Mouse (Mus musculus) limb, embryonic 14.5 days (tissue): ENCODE data around the gene Amfr. TPM values are rescaled to one million over a fixed set of nuclear protein-coding genes. Genes with fewer than 3 reads are reported as not detected.

Experiments
- ATAC-seq: fragments of 200-750 bp; cut with Nextera tagmentation; 2 replicates; pipeline ENCODE4 v1.8.0; 2017; ENCODE audit warnings: low read depth, moderate number of reproducible peaks, moderate TSS enrichment; ENCODE audit not compliant: low FRiP score
- DNase-seq: peaks from one replicate; pipeline ENCODE4 v3.0.0-alpha.2; 2015; ENCODE audit warnings: low spot score
- H3K27ac ChIP-seq: fragments of 300-500 bp; sonication (generic); replicated peaks from 2 replicates; pipeline ENCODE4 v1.5.1; 2014; ENCODE audit warnings: low read depth, mild to moderate bottlenecking, low read length, moderate library complexity, mixed read lengths
- H3K27me3 ChIP-seq: fragments of 300-500 bp; sonication (generic); 2 replicates; pipeline ENCODE4 v1.6.1; 2014; ENCODE audit warnings: low read length, mixed read lengths; ENCODE audit not compliant: control insufficient read depth, insufficient read depth
- H3K36me3 ChIP-seq: fragments of 300-500 bp; sonication (generic); 2 replicates; pipeline ENCODE4 v1.6.1; 2014; ENCODE audit warnings: mild to moderate bottlenecking, low read length, moderate library complexity, mixed read lengths; ENCODE audit not compliant: control insufficient read depth, insufficient read depth
- H3K4me1 ChIP-seq: fragments of 300-500 bp; sonication (generic); 2 replicates; pipeline ENCODE4 v1.6.1; 2014; ENCODE audit warnings: antibody characterized with exemption, low read length, mixed read lengths; ENCODE audit not compliant: control insufficient read depth, insufficient read depth
- H3K4me2 ChIP-seq: fragments of 300-500 bp; sonication (generic); replicated peaks from 2 replicates; pipeline ENCODE4 v1.6.1; 2014; ENCODE audit warnings: low read depth, mild to moderate bottlenecking, low read length, moderate library complexity; ENCODE audit not compliant: severe bottlenecking
- H3K4me3 ChIP-seq: fragments of 300-500 bp; sonication (generic); replicated peaks from 2 replicates; pipeline ENCODE4 v1.5.1; 2014; ENCODE audit warnings: low read length
- H3K9ac ChIP-seq: fragments of 300-500 bp; sonication (generic); 2 replicates; pipeline ENCODE4 v1.6.1; 2014; ENCODE audit warnings: mild to moderate bottlenecking, low read depth, low read length, moderate library complexity; ENCODE audit not compliant: severe bottlenecking
- H3K9me3 ChIP-seq: fragments of 300-500 bp; sonication (generic); 2 replicates; pipeline ENCODE4 v1.6.1; 2016; ENCODE audit warnings: low read length; ENCODE audit not compliant: control insufficient read depth
- POLR2A ChIP-seq: fragments of 200-500 bp; IDR thresholded peaks from 2 replicates; pipeline ENCODE4 v1.8.0; 2012; ENCODE audit warnings: inconsistent platforms, mild to moderate bottlenecking, moderate library complexity, borderline replicate concordance; ENCODE audit not compliant: insufficient read depth, insufficient read length; ENCODE audit errors: extremely low read depth
- WGBS: fragments of 180-500 bp; shearing (Covaris S2); extraction: QIAGEN DNeasy Blood & Tissue Kit; methylation state at CpG from one replicate; pipeline ENCODE4 v1.1.7; 2014; 5-methylcytosine and 5-hydroxymethylcytosine counted together
- polyA plus RNA-seq, 2 experiments: library from polyadenylated mRNA; depleted of rRNA in 1 of 2; stranded (reverse) in 1 of 2; unstranded in 1 of 2; fragments of >200 nt; fragmentation: Nextera tagmentation in 1 of 2; extraction: Ambion mirVana in 1 of 2; gene quantifications; 2 replicates each; pipeline versions ENCODE4 v1.2.1 to v1.2.3; 2012 to 2014

Amfr gene
- 56.9 and 79.0 TPM in 2 replicates for polyA plus RNA-seq (2012; rRNA removed)
- polyA plus RNA-seq (2014; fragmentation: Nextera tagmentation; extraction: Ambion mirVana): 55.9 and 56.2 TPM in 2 replicates

DNA sequence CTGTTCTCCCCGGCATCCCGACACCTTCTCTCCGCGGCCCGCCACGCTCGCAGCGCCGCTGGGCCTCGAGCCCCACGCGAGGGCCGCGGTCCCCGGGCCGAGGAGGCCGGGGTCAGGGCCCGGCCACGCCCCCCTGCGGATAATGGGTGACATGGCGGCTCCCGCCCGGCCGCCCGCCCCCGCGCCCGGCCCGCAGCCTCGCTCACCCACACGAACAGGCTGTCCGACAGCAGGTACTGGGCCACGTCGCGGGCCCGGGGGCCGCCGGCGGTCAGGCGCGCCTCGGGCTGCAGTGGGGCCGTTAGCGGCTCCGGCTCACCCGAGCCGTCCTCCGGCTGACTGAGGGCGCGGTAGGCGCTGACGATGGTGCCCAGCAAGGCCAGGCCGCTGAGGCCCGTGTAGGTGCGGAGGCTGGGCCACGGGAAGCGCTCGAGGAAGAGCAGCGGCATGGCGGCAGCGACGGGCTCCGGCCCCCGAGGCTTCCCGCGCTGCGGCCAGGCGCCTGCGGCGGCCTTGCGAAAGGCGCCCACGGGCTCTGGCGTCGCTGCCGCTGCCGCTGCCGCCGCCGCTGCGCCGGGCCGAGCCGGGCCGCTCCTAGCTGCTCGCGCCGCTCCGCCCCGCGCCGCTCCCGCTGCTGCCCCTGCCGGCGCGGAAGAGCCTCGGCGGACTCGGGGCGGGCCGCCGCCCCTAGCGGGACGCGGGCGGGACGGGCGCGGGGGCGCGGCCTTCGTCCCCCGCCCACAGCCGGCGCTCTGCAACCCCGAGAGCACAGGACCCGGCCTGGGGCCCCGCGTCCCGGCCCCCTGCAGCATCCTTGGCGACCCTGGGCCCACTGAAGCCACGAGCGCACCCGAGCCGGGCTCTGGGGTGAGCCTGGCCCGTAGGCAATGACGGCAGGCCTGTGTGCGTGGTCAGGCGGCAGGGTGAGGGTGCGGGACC is at the start of gene Amfr:
Gene Amfr, minus strand, starts transcription at position 830 of the 939 bp plus-strand sequence.
- H3K4me3 ChIP-seq: peak within 1 kb of the TSS; percentile 93
- DNase-seq: peak; percentile 77
- peak within 1 kb of the TSS; percentile 96 for H3K9ac ChIP-seq
- H3K27ac ChIP-seq: peak within 1 kb of the TSS; percentile 92
- peak within 1 kb of the TSS; percentile 83 for H3K4me2 ChIP-seq
- H3K27me3 ChIP-seq: no peaks in the 10 kb centered on the region
- no peaks in the 10 kb centered on the region for H3K36me3 ChIP-seq
- H3K9me3 ChIP-seq: no peaks in the 10 kb centered on the region
- ATAC-seq: peak; percentile 92
- under 1% methylated on average over 42 of the region's 130 CpGs for WGBS
- H3K4me1 ChIP-seq: peaks cover 9% of the 10 kb centered on the region
- TF ChIP-seq POLR2A: no peak

- H3K36me3 ChIP-seq: peaks cover 61% of the 10 kb centered on the region
- DNase-seq: peak; percentile 61
Observed at GRCm38 (mm10) chr8:94057157-94057854, 44.7 kb upstream of the Amfr start.

GRCm38 (mm10) chr8:94052696-94053095 is 40.1 kb upstream of the Amfr start:
- no peak for DNase-seq
- WGBS: 90% methylated on average over 12 of the region's 12 CpGs
- Histone ChIP-seq H3K36me3 (peaks cover 42% of the 10 kb centered on the region), H3K4me3 (no peak overlapping the region), H3K27me3 (no peaks in the 10 kb centered on the region), H3K4me1 (no peaks in the 10 kb centered on the region), H3K9me3 (no peaks in the 10 kb centered on the region), H3K4me2 (no peak overlapping the region), H3K9ac (no peak overlapping the region), H3K27ac (no peak overlapping the region)
- no peak for ATAC-seq
- no peak for TF ChIP-seq POLR2A

More at GRCm38 (mm10) chr8:94057157-94057854, 44.7 kb upstream of the Amfr start:
- Histone ChIP-seq H3K9me3 (no peaks in the 10 kb centered on the region), H3K27me3 (no peaks in the 10 kb centered on the region), H3K9ac (no peak overlapping the region), H3K4me2 (no peak overlapping the region), H3K4me3 (no peak overlapping the region), H3K27ac (no peak overlapping the region), H3K4me1 (no peaks in the 10 kb centered on the region)
- TF ChIP-seq POLR2A: no peak
- 63% methylated on average over 6 of the region's 6 CpGs for WGBS
- no peak for ATAC-seq

DNA sequence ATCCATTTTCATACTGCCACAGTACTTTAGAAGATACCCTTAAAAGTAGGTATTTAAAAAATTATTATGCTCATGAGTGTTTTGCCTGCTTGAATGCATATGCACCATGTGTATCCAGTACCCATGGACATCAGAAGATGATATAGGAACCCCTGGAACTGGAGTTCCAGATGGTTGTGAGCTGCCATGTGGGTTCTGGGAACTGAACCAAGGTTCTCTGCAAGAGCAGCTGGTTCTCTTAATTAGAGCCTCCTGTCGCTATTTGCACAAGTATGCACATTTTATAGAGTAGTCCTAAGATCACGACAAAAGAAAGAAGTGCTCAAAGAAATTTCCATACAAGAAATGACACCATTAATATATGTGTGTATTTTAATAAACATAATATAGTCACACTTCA is 35.2 kb upstream of the Amfr start:
- no peak for TF ChIP-seq POLR2A
- H3K27me3 ChIP-seq: no peaks in the 10 kb centered on the region
- 68% methylated on average over 2 of the region's 2 CpGs for WGBS
- no peaks in the 10 kb centered on the region for H3K9me3 ChIP-seq
- H3K4me2 ChIP-seq: no peak overlapping the region
- DNase-seq (no peak), ATAC-seq (no peak)
- no peak overlapping the region for H3K9ac ChIP-seq
- H3K27ac ChIP-seq: no peak overlapping the region
- H3K4me1 ChIP-seq: no peaks in the 10 kb centered on the region
- peaks cover 8% of the 10 kb centered on the region for H3K36me3 ChIP-seq
- H3K4me3 ChIP-seq: no peak overlapping the region

- Histone ChIP-seq H3K27ac (no peak overlapping the region), H3K27me3 (no peaks in the 10 kb centered on the region), H3K9ac (peak overlapping the region; percentile 67), H3K36me3 (no peaks in the 10 kb centered on the region), H3K4me2 (peak overlapping the region; percentile 76), H3K4me3 (peak overlapping the region; percentile 76), H3K9me3 (no peaks in the 10 kb centered on the region), H3K4me1 (peaks cover 18% of the 10 kb centered on the region)
- WGBS: 9% methylated on average over 15 of the region's 15 CpGs
- no peak for TF ChIP-seq POLR2A
- no peak for ATAC-seq
- DNase-seq: no peak
Observed at GRCm38 (mm10) chr8:94037806-94038205, 25.2 kb upstream of the Amfr start.
